Mouse (Mus musculus) midbrain, embryonic 10.5 days (tissue): Measurements from ENCODE around the gene Gxylt1. TPM values are rescaled to one million over a fixed set of nuclear protein-coding genes. Genes with fewer than 3 reads are reported as not detected.

ENCODE experiments used
- DNase-seq: peaks from one replicate; pipeline ENCODE4 v3.0.0-alpha.2; 2017; ENCODE audit warnings: low spot score
- H3K27ac ChIP-seq: fragments of 300-500 bp; sonication (generic); replicated peaks from 2 replicates; pipeline ENCODE4 v1.5.1; 2016; ENCODE audit warnings: mild to moderate bottlenecking
- H3K27me3 ChIP-seq: fragments of 300-500 bp; sonication (generic); 2 replicates; pipeline ENCODE4 v1.6.1; 2016; ENCODE audit warnings: low read depth, mild to moderate bottlenecking; ENCODE audit not compliant: poor library complexity, severe bottlenecking
- H3K36me3 ChIP-seq: fragments of 300-500 bp; sonication (generic); 2 replicates; pipeline ENCODE4 v1.6.1; 2016; ENCODE audit warnings: mild to moderate bottlenecking, moderate library complexity
- H3K4me1 ChIP-seq: fragments of 300-500 bp; sonication (generic); 2 replicates; pipeline ENCODE4 v1.6.1; 2016
- H3K4me3 ChIP-seq: fragments of 300-500 bp; sonication (generic); 2 replicates; pipeline ENCODE4 v1.5.1; 2016; ENCODE audit warnings: mild to moderate bottlenecking, moderate library complexity
- H3K9me3 ChIP-seq: fragments of 300-500 bp; sonication (generic); replicated peaks from 2 replicates; pipeline ENCODE4 v1.6.1; 2016; ENCODE audit warnings: mild to moderate bottlenecking
- WGBS: fragments of 180-500 bp; shearing (Covaris S2); methylation state at CpG from one replicate; pipeline ENCODE4 v1.1.7; 2016; 5-methylcytosine and 5-hydroxymethylcytosine counted together
- polyA plus RNA-seq: library from polyadenylated mRNA; unstranded; fragments of >200 nt; fragmentation: Nextera tagmentation; extraction: Ambion mirVana; gene quantifications from 2 replicates; pipeline ENCODE4 v1.2.1, GENCODE M21; 2016

The Gxylt1 gene
- polyA plus RNA-seq, 1 experiment from 2014 or later, result 12.8 TPM

- no peaks in the 10 kb centered on the region for H3K27me3 ChIP-seq
- no peaks in the 10 kb centered on the region for H3K4me1 ChIP-seq
- H3K4me3 ChIP-seq, result no peak overlapping the region
- DNase-seq, result no peak
- no peak overlapping the region for H3K27ac ChIP-seq
- H3K9me3 ChIP-seq, result no peaks in the 10 kb centered on the region
- 93% methylated on average over 1 of the region's 1 CpGs for WGBS
- H3K36me3 ChIP-seq, result no peaks in the 10 kb centered on the region
Measured at GRCm38 (mm10) chr15:93204861-93205260, 70.1 kb downstream of the Gxylt1 start.

GRCm38 (mm10) chr15:93201956-93202355, 73.0 kb downstream of the Gxylt1 start:
- H3K4me3 ChIP-seq, result no peak overlapping the region
- H3K27me3 ChIP-seq, result no peaks in the 10 kb centered on the region
- H3K4me1 ChIP-seq, result no peaks in the 10 kb centered on the region
- H3K9me3 ChIP-seq, result no peaks in the 10 kb centered on the region
- no peak for DNase-seq
- H3K27ac ChIP-seq, result no peak overlapping the region
- WGBS, result 88% methylated on average over 5 of the region's 5 CpGs
- H3K36me3 ChIP-seq, result no peaks in the 10 kb centered on the region

GRCm38 (mm10) chr15:93191387-93192145, 83.4 kb downstream of the Gxylt1 start:
- no peak overlapping the region for H3K27ac ChIP-seq
- DNase-seq, result no peak
- H3K27me3 ChIP-seq, result no peaks in the 10 kb centered on the region
- H3K36me3 ChIP-seq, result no peaks in the 10 kb centered on the region
- no peak overlapping the region for H3K4me3 ChIP-seq
- H3K9me3 ChIP-seq, result no peaks in the 10 kb centered on the region
- 83% methylated on average over 12 of the region's 12 CpGs for WGBS
- H3K4me1 ChIP-seq, result no peaks in the 10 kb centered on the region

Other genes with a start within 250 kb of the Gxylt1 start
- gene Yaf2, start 61.8 kb upstream of the Gxylt1 start, polyA plus RNA-seq, result 110 and 113 TPM in 2 replicates
- 156 and 163 TPM in 2 replicates for gene Zcrb1, start 123.2 kb upstream of the Gxylt1 start, polyA plus RNA-seq
- gene Pphln1, start 123.2 kb upstream of the Gxylt1 start, polyA plus RNA-seq, result 96.8 and 103 TPM in 2 replicates